Mouse (Mus musculus) kidney, postnatal 0 days (tissue): ENCODE data around the gene Jade2. TPM values are rescaled to one million over a fixed set of nuclear protein-coding genes. Genes with fewer than 3 reads are reported as not detected.
"Not testable (repeated sequence)": the region's sequence is repeated elsewhere in the genome, so short reads cannot be mapped to it uniquely, and the experiment has no call there.

ENCODE experiments used
- ATAC-seq: fragments of 200-750 bp; cut with Nextera tagmentation; replicated peaks from 2 replicates; pipeline ENCODE4 v1.8.0; 2017; ENCODE audit warnings: low read depth, moderate number of reproducible peaks, moderate TSS enrichment, moderate library complexity; ENCODE audit not compliant: low FRiP score
- DNase-seq: peaks from one replicate; pipeline ENCODE4 v3.0.0-alpha.2; 2016; ENCODE audit warnings: low spot score
- H3K27ac ChIP-seq: fragments of 300-500 bp; sonication (generic); 2 replicates; pipeline ENCODE4 v1.5.1; 2014; ENCODE audit warnings: mild to moderate bottlenecking
- H3K27me3 ChIP-seq: fragments of 300-500 bp; sonication (generic); 2 replicates; pipeline ENCODE4 v1.6.1; 2014; ENCODE audit warnings: low read length, mixed read lengths; ENCODE audit not compliant: insufficient read depth
- H3K36me3 ChIP-seq: fragments of 300-500 bp; sonication (generic); 2 replicates; pipeline ENCODE4 v1.6.1; 2014; ENCODE audit warnings: low read length, mixed read lengths; ENCODE audit not compliant: insufficient read depth
- H3K4me1 ChIP-seq: fragments of 300-500 bp; sonication (generic); replicated peaks from 2 replicates; pipeline ENCODE4 v1.6.1; 2014; ENCODE audit warnings: antibody characterized with exemption, low read length, mixed read lengths; ENCODE audit not compliant: insufficient read depth
- H3K4me2 ChIP-seq: fragments of 300-500 bp; sonication (generic); 2 replicates; pipeline ENCODE4 v1.6.1; 2014; ENCODE audit warnings: mild to moderate bottlenecking, low read length, moderate library complexity, mixed read lengths
- H3K4me3 ChIP-seq: fragments of 300-500 bp; sonication (generic); replicated peaks from 2 replicates; pipeline ENCODE4 v1.5.1; 2014; ENCODE audit warnings: low read depth, low read length
- H3K9ac ChIP-seq: fragments of 300-500 bp; sonication (generic); 2 replicates; pipeline ENCODE4 v1.6.1; 2014; ENCODE audit warnings: low read depth, low read length
- H3K9me3 ChIP-seq: fragments of 300-500 bp; sonication (generic); replicated peaks from 2 replicates; pipeline ENCODE4 v1.6.1; 2016; ENCODE audit warnings: low read length, inconsistent platforms, mixed read lengths
- CTCF ChIP-seq: IDR thresholded peaks from 2 replicates; pipeline ENCODE4 v1.5.1; 2016; ENCODE audit warnings: antibody characterized with exemption, low read depth, mild to moderate bottlenecking, moderate library complexity
- WGBS: fragments of 180-500 bp; shearing (Covaris S2); extraction: QIAGEN DNeasy Blood & Tissue Kit; methylation state at CpG from one replicate; pipeline ENCODE4 v1.1.7; 2014; 5-methylcytosine and 5-hydroxymethylcytosine counted together
- polyA plus RNA-seq: library from polyadenylated mRNA; unstranded; fragments of >200 nt; fragmentation: Nextera tagmentation; extraction: Ambion mirVana; gene quantifications from 2 replicates; pipeline ENCODE4 v1.2.1, GENCODE M21; 2015

Jade2 gene
- polyA plus RNA-seq, 1 experiment from 2014 or later = 1.0 TPM

DNA sequence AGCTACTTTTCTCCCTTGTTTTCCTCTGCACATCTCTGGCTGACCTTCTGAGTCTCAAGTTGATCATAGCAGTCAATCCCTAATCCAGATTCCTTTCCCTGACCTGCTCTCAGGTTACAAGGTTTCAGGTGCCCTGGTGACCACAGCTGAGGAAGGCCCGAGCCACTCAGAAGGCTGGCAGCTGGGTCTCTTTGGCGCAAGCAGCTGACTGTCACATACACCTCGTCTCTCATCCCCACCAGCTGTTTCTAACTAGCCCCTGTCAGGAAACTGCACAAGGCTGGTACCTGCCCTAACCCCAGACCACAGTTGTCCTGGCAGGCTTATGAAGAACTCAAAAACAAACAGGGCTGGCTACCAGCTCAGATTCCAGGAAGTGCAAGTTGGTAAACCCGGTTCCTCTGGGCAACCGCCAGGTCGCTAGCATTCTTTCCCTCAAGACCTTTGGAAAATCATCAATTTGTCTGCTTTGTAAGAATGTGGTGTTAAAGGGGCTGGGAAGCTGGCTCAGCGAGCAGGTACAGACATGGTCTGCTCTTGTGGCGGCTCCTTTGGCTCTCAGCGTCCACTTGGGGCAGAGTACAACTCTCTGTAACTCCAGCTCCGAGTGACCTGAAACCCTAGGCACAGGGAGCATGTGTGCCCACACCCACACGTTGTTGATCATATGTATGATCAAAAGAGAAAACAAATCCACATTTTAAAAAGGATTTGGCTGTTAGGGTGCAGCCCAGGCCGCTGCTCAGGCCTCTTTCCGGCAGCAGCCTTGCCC is 50.2 kb downstream of the Jade2 start:
- Histone ChIP-seq H3K9ac (peak overlapping the region; percentile 8; the same call in 1 of the 2 replicates), H3K4me1 (0 out of 2 replicates have a peak, but pooled peaks cover 3% of the 10 kb centered on the region), H3K4me2 (no peak overlapping the region), H3K4me3 (no peak overlapping the region), H3K36me3 (no peaks in the 10 kb centered on the region), H3K27ac (peak overlapping the region; percentile 63), H3K27me3 (no peaks in the 10 kb centered on the region), H3K9me3 (no peaks in the 10 kb centered on the region)
- TF ChIP-seq CTCF = peak; percentile 23; the same call in 1 of the 2 replicates
- no peak for ATAC-seq
- WGBS = 28% methylated on average over 13 of the region's 13 CpGs
- DNase-seq = no peak

DNA sequence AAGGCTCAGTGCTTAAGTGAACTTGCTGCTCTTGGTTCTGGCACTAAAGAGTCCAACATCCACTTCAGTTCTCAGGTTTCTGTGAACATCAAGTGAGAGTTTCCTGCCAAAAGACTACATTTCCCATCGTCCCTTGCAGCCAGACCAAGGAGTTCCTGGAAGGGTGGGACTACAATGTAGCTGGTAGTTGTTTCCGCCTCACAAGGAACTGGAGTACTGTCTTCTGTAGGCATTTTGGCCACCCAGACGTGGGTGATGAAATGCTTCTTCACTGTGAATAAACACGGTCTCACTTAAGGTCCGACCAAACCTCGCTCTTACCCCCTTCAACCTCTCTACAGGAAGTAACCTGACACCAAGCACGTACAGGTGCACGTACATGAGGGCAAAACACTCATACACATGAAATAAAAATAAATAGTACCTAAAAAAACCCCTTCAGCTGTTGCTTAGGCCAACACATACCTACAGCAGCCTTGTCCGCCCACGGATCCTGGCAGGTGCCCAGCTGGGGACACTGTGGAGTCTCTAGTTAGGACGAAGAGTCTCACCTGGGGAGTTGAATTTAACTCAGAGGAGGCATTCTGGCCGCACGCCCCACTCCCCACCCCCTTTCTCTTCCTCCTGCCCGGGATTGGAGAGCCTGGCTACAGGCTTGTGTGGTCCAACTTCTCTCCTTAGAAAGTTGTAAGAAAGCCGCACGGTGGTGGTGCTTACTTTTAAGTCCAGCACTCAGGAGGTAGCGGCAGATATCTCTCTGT is 52.1 kb downstream of the Jade2 start:
- Histone ChIP-seq H3K4me2 (peak overlapping the region; percentile 70), H3K27me3 (no peaks in the 10 kb centered on the region), H3K4me3 (peak overlapping the region; percentile 44), H3K9ac (peak overlapping the region; percentile 46; the same call in 1 of the 2 replicates), H3K36me3 (no peaks in the 10 kb centered on the region), H3K27ac (peak overlapping the region; percentile 66), H3K9me3 (no peaks in the 10 kb centered on the region), H3K4me1 (0 out of 2 replicates have a peak, but pooled peaks cover 3% of the 10 kb centered on the region)
- ATAC-seq (peak; percentile 64), DNase-seq (peak; percentile 94)
- WGBS = 20% methylated on average over 17 of the region's 17 CpGs
- TF ChIP-seq CTCF = no peak

DNA sequence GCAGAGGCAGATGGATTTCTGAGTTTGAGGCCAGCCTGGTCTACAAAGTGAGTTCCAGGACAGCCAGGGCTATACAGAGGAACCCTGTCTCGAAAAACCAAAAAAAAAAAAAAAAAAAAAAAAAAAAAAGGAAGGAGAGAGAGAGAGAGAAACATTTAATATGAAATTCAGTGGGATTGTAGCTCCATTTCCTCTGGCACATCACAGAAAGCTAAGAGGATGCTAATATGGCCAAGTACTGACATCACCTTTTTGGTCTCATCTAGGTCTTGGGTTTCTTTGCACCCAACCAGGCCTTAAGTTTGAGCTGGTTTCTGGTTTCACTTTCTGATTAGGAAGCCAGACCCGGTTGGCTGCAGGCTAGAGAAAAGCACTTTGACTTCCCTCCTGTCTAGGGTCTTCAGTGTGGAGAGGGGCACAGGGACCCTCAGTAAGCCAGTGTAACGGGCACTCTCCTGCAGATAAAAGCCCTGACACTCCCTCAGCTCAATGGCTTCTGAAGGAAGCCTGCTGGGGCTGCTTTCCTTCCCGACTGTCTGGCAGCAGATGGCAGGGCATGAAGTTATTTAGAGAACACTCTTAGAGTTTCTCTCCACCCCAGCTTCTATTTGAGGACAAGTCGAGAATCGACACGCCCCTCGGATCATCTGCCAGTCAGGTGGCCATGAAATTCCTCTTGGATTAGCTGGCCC is 56.7 kb downstream of the Jade2 start:
- DNase-seq = no peak
- TF ChIP-seq CTCF = no peak

DNA sequence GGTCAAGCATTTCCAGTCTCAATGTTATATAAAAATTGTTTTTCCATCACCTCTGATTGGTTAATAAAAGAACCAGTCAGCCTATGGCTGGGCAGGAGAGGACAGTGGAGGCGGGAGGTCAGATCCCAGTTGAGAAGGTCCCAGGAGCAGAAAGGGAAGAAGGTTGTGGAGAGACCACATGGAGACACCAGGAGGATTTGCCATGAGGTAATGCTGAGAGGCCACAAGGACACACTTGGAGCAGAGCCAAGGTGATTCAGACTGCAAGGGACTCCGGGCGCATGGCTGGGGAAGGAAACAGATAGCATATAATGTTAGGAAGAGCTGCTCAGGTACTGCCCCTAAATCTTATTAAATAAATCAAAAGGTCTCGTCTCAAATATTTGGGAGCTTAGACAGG is 61.2 kb downstream of the Jade2 start:
- no peak for DNase-seq

More for the DNA sequence above, 56.7 kb downstream of the Jade2 start:
- Histone ChIP-seq H3K4me1 (no peaks in the 10 kb centered on the region), H3K9me3 (no peaks in the 10 kb centered on the region), H3K27ac (no peak overlapping the region), H3K9ac (no peak overlapping the region), H3K4me3 (no peak overlapping the region), H3K4me2 (no peak overlapping the region), H3K36me3 (no peaks in the 10 kb centered on the region), H3K27me3 (no peaks in the 10 kb centered on the region)
- no peak for ATAC-seq
- 25% methylated on average over 7 of the region's 8 CpGs for WGBS

DNA sequence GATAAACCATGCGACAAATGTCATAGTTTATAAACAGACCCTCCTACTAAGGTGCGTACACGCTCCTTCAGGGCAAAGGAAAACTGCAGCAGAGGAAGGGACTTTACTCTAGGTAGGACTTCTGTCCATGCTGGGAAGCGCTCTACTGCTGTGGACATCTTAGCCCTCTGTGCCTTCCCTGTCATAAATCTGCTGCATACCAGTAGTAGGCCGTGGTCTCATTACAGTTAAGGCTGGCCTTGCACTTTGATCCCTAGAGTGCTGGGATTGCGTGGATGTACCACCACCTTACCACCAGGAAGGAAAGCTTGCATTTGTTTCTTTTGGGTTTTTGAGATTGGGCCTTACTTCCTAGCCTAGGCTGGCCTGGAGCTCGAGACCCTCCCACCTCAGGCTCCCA is 66.8 kb downstream of the Jade2 start:
- no peak overlapping the region for H3K27ac ChIP-seq
- H3K4me2 ChIP-seq = no peak overlapping the region
- ATAC-seq = no peak
- no peak for TF ChIP-seq CTCF
- 83% methylated on average over 7 of the region's 7 CpGs for WGBS
- H3K9me3 ChIP-seq = no peaks in the 10 kb centered on the region
- H3K4me1 ChIP-seq = no peaks in the 10 kb centered on the region
- DNase-seq = no peak
- H3K4me3 ChIP-seq = no peak overlapping the region
- H3K9ac ChIP-seq = no peak overlapping the region
- no peaks in the 10 kb centered on the region for H3K27me3 ChIP-seq
- H3K36me3 ChIP-seq = peaks cover 37% of the 10 kb centered on the region; the same call in 1 of the 2 replicates

More for the DNA sequence above, 61.2 kb downstream of the Jade2 start:
- TF ChIP-seq CTCF = no peak
- H3K27ac ChIP-seq = no peak overlapping the region
- no peak overlapping the region for H3K4me2 ChIP-seq
- peaks cover 6% of the 10 kb centered on the region; the same call in 1 of the 2 replicates for H3K36me3 ChIP-seq
- no peaks in the 10 kb centered on the region for H3K27me3 ChIP-seq
- no peaks in the 10 kb centered on the region for H3K9me3 ChIP-seq
- H3K9ac ChIP-seq = no peak overlapping the region
- 66% methylated on average over 4 of the region's 4 CpGs for WGBS
- H3K4me3 ChIP-seq = no peak overlapping the region
- H3K4me1 ChIP-seq = no peaks in the 10 kb centered on the region
- no peak for ATAC-seq

DNA sequence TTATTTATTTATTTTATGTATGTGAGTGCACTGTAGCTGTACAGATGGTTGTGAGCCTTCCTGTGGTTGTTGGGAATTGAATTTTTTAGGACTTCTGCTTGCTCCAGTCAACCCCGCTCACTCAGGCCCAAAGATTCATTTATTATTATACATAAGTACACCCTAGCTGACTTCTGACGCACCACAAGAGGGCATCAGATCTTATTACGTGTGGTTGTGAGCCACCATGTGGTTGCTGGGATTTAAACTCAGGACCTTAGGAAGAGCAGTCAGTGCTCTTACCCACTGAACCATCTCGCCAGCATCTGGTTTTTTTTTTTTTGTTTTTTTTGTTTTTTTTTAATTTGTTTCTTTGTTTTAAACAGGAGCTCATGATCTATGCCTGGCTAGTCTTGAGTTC is 67.7 kb downstream of the Jade2 start:
- H3K27me3 ChIP-seq, ATAC-seq, H3K4me1 ChIP-seq, H3K9ac ChIP-seq, H3K4me3 ChIP-seq, H3K4me2 ChIP-seq, H3K27ac ChIP-seq, DNase-seq, H3K9me3 ChIP-seq: not testable (repeated sequence)
- WGBS = 90% methylated on average over 4 of the region's 4 CpGs
- H3K36me3 ChIP-seq = peaks cover 39% of the 10 kb centered on the region; the same call in 1 of the 2 replicates
- TF ChIP-seq CTCF = peak; percentile 36; the same call in 1 of the 2 replicates
